Mouse (Mus musculus): ENCODE results near the gene 2010111I01Rik. TPM values are rescaled to one million over a fixed set of nuclear protein-coding genes. Genes with fewer than 3 reads are reported as not detected.

2010111I01Rik gene
- polyA plus RNA-seq, 1 experiment from 2014 or later: 17.2 TPM

- no peaks in the 10 kb centered on the region for H3K36me3 ChIP-seq
- no peaks in the 10 kb centered on the region for H3K9me3 ChIP-seq (replicated peaks)
- H3K9ac ChIP-seq: no peak overlapping the region
- H3K4me1 ChIP-seq: peaks cover 9% of the 10 kb centered on the region; the same call in 1 of the 2 replicates
- H3K4me3 ChIP-seq: no peak overlapping the region
- WGBS (ENCODE audit: insufficient replicate concordance): 66% methylated on average over 2 of the region's 2 CpGs
- H3K27ac ChIP-seq: no peak overlapping the region
- no peaks in the 10 kb centered on the region for H3K27me3 ChIP-seq (replicated peaks)
- ATAC-seq: no peak
- H3K4me2 ChIP-seq: no peak overlapping the region
These were observed 126.6 kb downstream of the 2010111I01Rik start for GRCm38 (mm10) chr13:63091246-63091645.

GRCm38 (mm10) chr13:63092299-63092698, 127.6 kb downstream of the 2010111I01Rik start:
- no peaks in the 10 kb centered on the region for H3K36me3 ChIP-seq
- no peak overlapping the region for H3K4me3 ChIP-seq
- H3K9ac ChIP-seq: no peak overlapping the region

DNA sequence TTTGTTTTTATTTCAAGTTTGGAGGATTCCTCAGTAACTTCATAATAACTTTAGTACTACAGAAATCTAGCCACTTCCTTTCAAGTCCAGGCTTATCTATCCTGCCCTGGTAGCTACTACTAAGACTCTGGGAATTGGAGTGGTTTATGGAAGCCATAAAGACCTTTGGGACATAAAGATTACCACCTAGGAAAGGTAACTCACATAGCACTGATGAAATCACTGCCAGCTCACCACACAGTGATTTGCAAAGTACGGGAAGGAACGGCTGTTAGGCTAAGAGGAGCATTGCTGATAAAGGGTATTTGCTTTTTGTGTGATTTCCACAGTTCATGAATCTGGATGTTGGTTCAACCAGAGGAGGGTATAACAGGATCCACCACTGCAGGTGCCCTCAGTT, 128.2 kb downstream of the 2010111I01Rik start:
- H3K9ac ChIP-seq: no peak overlapping the region
- 53% methylated on average over 2 of the region's 2 CpGs for WGBS (ENCODE audit: insufficient replicate concordance)
- H3K27ac ChIP-seq: no peak overlapping the region

More at GRCm38 (mm10) chr13:63092299-63092698, 127.6 kb downstream of the 2010111I01Rik start:
- WGBS (ENCODE audit: insufficient replicate concordance): 63% methylated on average over 2 of the region's 2 CpGs
- Histone ChIP-seq H3K4me1 (peaks cover 11% of the 10 kb centered on the region; the same call in 1 of the 2 replicates), H3K27me3 (replicated peaks) (no peaks in the 10 kb centered on the region), H3K9me3 (replicated peaks) (no peaks in the 10 kb centered on the region), H3K27ac (no peak overlapping the region), H3K4me2 (no peak overlapping the region)
- ATAC-seq: no peak

DNA sequence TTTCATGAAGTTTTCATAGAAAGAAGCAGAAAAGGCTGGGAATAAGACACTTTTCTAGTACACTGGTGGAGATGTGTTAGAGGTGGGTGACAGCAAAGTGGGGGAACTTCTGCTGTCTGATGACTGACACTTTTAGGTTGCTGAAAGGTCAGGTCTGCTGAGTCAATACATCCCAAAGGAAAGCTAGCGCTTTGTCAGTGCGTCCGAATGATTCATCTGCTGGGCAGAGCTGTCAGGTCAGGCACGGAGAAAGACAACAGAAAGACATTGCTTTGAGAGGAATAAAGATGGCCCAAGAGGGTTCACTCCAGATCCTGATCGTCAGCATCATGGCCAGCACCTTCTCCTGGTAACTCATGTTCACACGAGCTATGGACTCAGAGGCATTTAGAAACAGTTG, 128.9 kb downstream of the 2010111I01Rik start:
- Histone ChIP-seq H3K27ac (no peak overlapping the region), H3K27me3 (replicated peaks) (no peaks in the 10 kb centered on the region), H3K4me2 (no peak overlapping the region), H3K9me3 (replicated peaks) (no peaks in the 10 kb centered on the region), H3K4me3 (no peak overlapping the region), H3K36me3 (no peaks in the 10 kb centered on the region), H3K4me1 (peaks cover 11% of the 10 kb centered on the region; the same call in 1 of the 2 replicates), H3K9ac (no peak overlapping the region)
- 72% methylated on average over 6 of the region's 6 CpGs for WGBS (ENCODE audit: insufficient replicate concordance)
- ATAC-seq: no peak

More for the DNA sequence above, 128.2 kb downstream of the 2010111I01Rik start:
- Histone ChIP-seq H3K36me3 (no peaks in the 10 kb centered on the region), H3K4me3 (no peak overlapping the region), H3K9me3 (replicated peaks) (no peaks in the 10 kb centered on the region), H3K27me3 (replicated peaks) (no peaks in the 10 kb centered on the region), H3K4me2 (no peak overlapping the region), H3K4me1 (peaks cover 11% of the 10 kb centered on the region; the same call in 1 of the 2 replicates)
- no peak for ATAC-seq

GRCm38 (mm10) chr13:63094317-63095131, 129.8 kb downstream of the 2010111I01Rik start:
- H3K4me3 ChIP-seq: no peak overlapping the region
- peaks cover 11% of the 10 kb centered on the region; the same call in 1 of the 2 replicates for H3K4me1 ChIP-seq
- no peaks in the 10 kb centered on the region for H3K9me3 ChIP-seq (replicated peaks)
- no peak overlapping the region for H3K9ac ChIP-seq
- no peak for ATAC-seq
- H3K27ac ChIP-seq: no peak overlapping the region
- no peaks in the 10 kb centered on the region for H3K36me3 ChIP-seq
- H3K4me2 ChIP-seq: no peak overlapping the region
- 46% methylated on average over 8 of the region's 8 CpGs for WGBS (ENCODE audit: insufficient replicate concordance)
- no peaks in the 10 kb centered on the region for H3K27me3 ChIP-seq (replicated peaks)

DNA sequence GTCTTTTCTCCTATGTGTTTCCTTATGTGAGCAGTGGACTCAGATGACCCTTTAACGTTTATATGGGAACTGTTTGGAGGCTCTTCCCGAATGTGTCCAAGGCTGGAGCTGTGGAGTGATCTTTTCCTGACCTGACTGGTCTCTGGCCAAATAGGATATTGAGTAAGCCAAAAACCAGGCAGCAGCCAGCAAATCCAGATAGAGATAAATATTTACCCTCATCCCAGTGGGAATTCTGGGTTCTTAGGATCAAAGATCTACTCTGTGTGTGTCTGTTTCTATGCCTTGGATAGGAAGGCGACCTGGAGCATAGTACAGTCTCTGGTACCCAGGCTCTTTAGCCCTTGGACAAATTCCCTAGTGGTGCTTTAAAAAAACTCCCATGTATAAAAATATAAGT, 132.1 kb downstream of the 2010111I01Rik start:
- H3K9ac ChIP-seq: no peak overlapping the region
- 58% methylated on average over 3 of the region's 3 CpGs for WGBS (ENCODE audit: insufficient replicate concordance)
- H3K4me3 ChIP-seq: no peak overlapping the region
- H3K36me3 ChIP-seq: no peaks in the 10 kb centered on the region
- peaks cover 11% of the 10 kb centered on the region; the same call in 1 of the 2 replicates for H3K4me1 ChIP-seq
- no peaks in the 10 kb centered on the region for H3K9me3 ChIP-seq (replicated peaks)
- H3K4me2 ChIP-seq: no peak overlapping the region
- no peaks in the 10 kb centered on the region for H3K27me3 ChIP-seq (replicated peaks)
- no peak overlapping the region for H3K27ac ChIP-seq
- peak; percentile 71 for ATAC-seq

GRCm38 (mm10) chr13:63097440-63097930, 132.8 kb downstream of the 2010111I01Rik start:
- no peaks in the 10 kb centered on the region for H3K27me3 ChIP-seq (replicated peaks)
- H3K4me2 ChIP-seq: no peak overlapping the region
- H3K4me3 ChIP-seq: no peak overlapping the region
- ATAC-seq: no peak
- H3K4me1 ChIP-seq: peaks cover 11% of the 10 kb centered on the region; the same call in 1 of the 2 replicates
- no peaks in the 10 kb centered on the region for H3K9me3 ChIP-seq (replicated peaks)
- H3K27ac ChIP-seq: 0 out of 2 replicates have a peak overlapping the region, but pooled peaks have one; percentile 30
- WGBS (ENCODE audit: insufficient replicate concordance): 77% methylated on average over 8 of the region's 8 CpGs
- H3K9ac ChIP-seq: no peak overlapping the region
- H3K36me3 ChIP-seq: no peaks in the 10 kb centered on the region

DNA sequence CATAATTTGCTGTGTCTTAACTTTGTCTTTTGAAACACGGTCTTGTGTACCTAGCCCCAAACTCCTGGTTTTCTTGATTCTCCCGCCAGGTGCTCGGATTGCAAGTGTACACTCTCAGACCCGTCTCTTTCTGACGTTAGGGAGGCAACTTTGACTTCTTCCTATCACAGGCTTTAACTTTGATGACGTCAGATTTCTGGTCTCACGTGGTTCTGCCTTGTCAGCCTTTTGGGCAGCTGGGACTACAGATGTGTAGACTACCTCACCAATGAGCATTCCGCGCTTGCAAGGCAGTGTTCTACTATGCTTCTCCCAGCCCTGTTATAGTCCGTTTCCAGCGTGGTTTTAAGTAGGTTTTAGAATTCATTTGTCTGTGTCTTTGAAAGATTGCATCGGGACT, 137.1 kb downstream of the 2010111I01Rik start:
- no peak for ATAC-seq
- Histone ChIP-seq H3K27me3 (replicated peaks) (no peaks in the 10 kb centered on the region), H3K9ac (no peak overlapping the region), H3K4me1 (no peaks in the 10 kb centered on the region), H3K4me2 (no peak overlapping the region), H3K9me3 (replicated peaks) (no peaks in the 10 kb centered on the region), H3K27ac (no peak overlapping the region), H3K4me3 (no peak overlapping the region), H3K36me3 (no peaks in the 10 kb centered on the region)
- 65% methylated on average over 12 of the region's 12 CpGs for WGBS (ENCODE audit: insufficient replicate concordance)

DNA sequence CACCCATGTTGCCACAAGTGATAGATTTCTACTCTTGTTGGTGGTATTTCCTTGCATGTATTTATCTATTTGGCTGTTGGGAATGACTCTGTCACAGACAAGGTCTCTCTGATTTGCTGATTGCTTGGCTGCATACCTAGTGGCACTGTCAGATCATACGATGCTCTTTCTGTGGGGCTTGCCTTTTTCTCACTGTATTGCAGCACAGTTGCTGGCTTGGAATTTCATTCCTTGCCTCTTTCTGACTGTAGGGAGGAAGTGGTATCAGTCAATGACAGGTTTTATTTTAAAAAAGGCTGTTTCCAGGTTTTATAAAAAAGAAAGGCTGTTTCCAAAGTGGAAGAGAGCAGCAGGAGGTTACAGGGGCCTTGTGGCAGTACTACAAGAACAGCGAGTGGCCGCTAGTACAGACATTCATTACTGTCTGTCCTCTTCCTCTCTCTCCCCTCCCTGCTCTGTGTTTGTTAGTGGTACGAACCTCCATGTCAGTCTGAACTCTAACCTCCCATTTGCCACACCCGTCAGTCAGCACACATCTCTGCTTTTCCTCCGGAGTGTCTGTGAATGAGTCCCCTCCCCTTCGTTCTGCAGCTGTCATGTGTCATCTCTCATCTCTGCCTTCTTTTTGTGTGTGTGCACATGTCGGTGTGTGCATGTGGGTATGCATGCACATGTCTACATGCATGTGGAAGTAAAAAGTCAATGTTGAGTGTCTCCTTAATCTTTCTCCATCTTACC, 138.3 kb downstream of the 2010111I01Rik start:
- no peak for ATAC-seq
- no peak overlapping the region for H3K27ac ChIP-seq
- 59% methylated on average over 8 of the region's 8 CpGs for WGBS (ENCODE audit: insufficient replicate concordance)

GRCm38 (mm10) chr13:63106574-63106973, 141.9 kb downstream of the 2010111I01Rik start:
- WGBS (ENCODE audit: insufficient replicate concordance): 49% methylated on average over 2 of the region's 2 CpGs
- H3K9me3 ChIP-seq (replicated peaks): no peaks in the 10 kb centered on the region
- H3K4me2 ChIP-seq: no peak overlapping the region
- no peaks in the 10 kb centered on the region for H3K27me3 ChIP-seq (replicated peaks)
- peaks cover 8% of the 10 kb centered on the region; the same call in 1 of the 2 replicates for H3K4me1 ChIP-seq
- no peaks in the 10 kb centered on the region for H3K36me3 ChIP-seq
- no peak overlapping the region for H3K4me3 ChIP-seq
- no peak overlapping the region for H3K27ac ChIP-seq
- ATAC-seq: no peak
- H3K9ac ChIP-seq: no peak overlapping the region

More for the DNA sequence above, 138.3 kb downstream of the 2010111I01Rik start:
- H3K4me3 ChIP-seq: no peak overlapping the region
- H3K9ac ChIP-seq: no peak overlapping the region
- H3K4me2 ChIP-seq: no peak overlapping the region
- no peaks in the 10 kb centered on the region for H3K9me3 ChIP-seq (replicated peaks)
- no peaks in the 10 kb centered on the region for H3K27me3 ChIP-seq (replicated peaks)
- no peaks in the 10 kb centered on the region for H3K36me3 ChIP-seq
- H3K4me1 ChIP-seq: no peaks in the 10 kb centered on the region

DNA sequence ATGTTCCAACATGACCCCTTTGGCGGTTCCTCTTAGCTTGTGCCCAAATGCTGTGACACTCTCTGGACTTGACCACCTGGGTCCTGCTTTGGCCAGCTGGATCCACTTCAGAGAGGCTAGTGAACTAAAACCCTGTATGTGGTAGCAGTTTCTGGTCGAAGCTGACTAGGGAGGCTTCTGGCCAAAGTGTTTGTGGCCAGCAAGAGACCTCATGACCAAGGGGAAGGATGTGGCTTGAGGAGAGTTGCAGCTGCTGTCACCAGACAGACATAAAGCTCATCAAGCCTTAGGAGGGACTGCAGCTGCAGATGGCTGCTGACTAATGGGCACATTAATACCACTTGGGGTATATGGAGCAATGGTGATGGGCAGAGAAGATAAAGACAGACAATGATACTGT, 143.9 kb downstream of the 2010111I01Rik start:
- Histone ChIP-seq H3K27me3 (replicated peaks) (no peaks in the 10 kb centered on the region), H3K4me2 (no peak overlapping the region), H3K4me1 (peaks cover 22% of the 10 kb centered on the region; the same call in 1 of the 2 replicates), H3K36me3 (no peaks in the 10 kb centered on the region), H3K9me3 (replicated peaks) (no peaks in the 10 kb centered on the region), H3K4me3 (no peak overlapping the region), H3K9ac (no peak overlapping the region), H3K27ac (no peak overlapping the region)
- peak; percentile 15; the same call in 1 of the 2 replicates for ATAC-seq
- 30% methylated on average over 2 of the region's 2 CpGs for WGBS (ENCODE audit: insufficient replicate concordance)
